Mouse (Mus musculus): ENCODE data around the gene Zfp821.

- TF ChIP-seq POLR2A (IDR thresholded peaks at IDR 0.05; ENCODE audit: control insufficient read depth, low read depth, low read length) (no peak), CTCF (IDR thresholded peaks at IDR 0.05; ENCODE audit: control insufficient read depth, insufficient read depth, insufficient replicate concordance, low read depth, low read length) (no peak)
Measured at GRCm38 (mm10) chr8:109656860-109657259, 48.5 kb upstream of the Zfp821 start.

All from testis, adult 2 months (tissue).